Mouse (Mus musculus) ovary, adult 18-20 months (tissue): Measurements from ENCODE around the gene Rit1.
"Not testable (repeated sequence)": the region's sequence is repeated elsewhere in the genome, so short reads cannot be mapped to it uniquely, and the experiment has no call there.

Experiments used
- DNase-seq: peaks from one replicate; pipeline ENCODE4 v3.0.0; 2022; ENCODE audit warnings: low spot score, mixed read lengths

Rit1 gene

DNA sequence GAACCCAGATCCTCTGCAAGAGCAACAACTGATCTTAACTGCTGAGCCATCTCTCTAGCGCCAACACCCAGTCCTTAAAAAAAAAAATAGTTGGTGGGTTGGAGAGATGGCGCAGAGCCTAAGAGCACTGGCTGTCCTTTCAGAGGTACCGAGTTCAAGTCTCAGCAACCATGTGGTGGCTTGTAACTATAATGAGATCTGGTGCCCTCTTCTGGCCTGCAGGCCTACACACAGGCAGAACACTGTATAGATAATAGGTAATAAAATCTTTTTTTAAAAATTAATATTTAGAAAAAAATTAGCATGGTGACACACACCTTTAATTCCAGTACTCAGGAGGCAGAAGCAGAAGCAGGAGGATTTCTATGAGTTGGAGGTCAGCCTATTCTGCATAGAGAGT lies 23.5 kb downstream of the Rit1 start:
- no peak for DNase-seq

DNA sequence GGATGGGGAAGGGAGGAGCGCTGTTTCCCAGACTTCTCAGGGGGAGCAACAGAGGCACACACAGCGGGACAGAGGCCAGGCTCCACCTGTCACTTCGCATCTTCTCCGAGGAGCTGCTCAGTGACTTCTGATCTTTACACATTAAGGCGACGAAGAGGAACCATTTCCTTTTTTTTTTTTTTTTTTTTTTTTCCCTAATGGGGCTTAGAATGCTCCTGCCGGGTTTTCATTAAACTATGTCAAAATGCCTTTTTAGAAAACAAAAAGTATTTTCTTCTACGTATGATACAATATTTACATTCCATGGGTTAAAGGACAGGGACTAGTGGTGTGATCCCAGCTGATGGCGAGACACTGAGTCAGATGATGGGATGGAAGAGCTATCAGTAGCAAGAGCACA lies 28.9 kb downstream of the Rit1 start:
- DNase-seq = no peak

DNA sequence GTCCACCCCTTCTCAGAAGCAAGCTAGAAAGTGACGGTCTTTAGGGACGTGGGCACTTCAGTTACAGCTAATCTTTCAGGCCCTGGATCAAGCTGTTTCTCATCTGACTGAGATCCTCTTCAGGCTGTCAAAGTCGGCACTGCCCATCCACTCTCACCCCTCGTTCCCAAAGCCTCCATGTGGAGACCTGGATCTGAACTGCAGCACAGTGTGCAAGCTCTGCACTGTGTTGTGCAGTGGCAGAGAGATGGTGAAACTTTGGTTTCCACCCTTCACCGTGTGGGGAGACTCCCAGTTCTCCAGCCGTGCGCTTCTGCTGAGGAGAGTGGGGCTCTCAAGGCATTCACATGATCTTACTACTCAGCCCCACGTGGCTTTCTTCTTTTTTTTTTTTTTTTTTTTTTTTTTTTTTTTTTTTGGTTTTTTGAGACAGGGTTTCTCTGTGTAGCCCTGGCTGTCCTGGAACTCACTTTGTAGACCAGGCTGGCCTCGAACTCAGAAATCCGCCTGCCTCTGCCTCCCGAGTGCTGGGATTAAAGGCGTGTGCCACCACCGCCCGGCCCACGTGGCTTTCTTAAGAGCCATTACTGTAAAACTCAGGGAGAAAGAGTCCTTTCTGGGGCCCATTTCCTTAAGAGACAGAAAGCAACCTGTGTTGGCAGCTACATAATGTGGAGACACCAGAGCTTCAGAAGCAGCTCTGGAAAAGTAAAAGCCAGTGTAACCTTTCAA lies 29.7 kb downstream of the Rit1 start:
- DNase-seq = no peak

DNA sequence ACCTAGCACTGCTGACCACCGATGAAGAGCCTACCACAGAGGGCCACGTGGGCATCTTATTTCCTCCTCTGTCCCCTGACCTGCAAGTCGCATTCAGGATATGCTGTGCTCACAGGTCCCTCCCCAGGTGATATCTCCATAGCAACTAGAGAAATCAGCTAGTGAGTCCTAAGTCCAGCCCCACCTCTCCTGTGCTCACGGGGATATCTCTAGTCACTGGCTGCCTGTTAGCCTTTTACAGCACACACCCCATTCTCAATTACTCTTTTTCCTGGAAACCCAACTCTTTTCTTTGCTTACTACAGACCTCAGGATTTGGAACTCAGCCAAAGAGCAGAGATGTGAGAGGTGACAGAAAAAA lies 30.2 kb downstream of the Rit1 start:
- no peak for DNase-seq

DNA sequence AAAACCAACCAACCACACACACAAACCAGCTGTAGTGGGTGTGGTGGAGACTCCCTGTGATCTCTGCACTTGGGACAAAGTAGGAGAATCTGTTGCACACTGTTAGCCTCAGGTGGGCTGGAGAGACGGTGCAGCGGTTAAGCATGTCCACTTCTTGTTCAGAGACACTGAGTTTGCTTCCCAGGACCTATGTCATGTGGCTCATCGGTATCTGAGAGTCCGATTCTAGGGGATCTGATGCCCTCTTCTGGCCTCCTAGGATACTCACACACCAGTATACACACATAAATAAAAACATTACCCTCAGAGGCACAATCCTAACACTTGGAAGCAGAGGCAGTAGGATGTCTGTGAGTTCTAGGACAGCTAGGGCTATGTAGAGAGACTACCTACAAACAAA lies 37.6 kb downstream of the Rit1 start:
- no peak for DNase-seq

DNA sequence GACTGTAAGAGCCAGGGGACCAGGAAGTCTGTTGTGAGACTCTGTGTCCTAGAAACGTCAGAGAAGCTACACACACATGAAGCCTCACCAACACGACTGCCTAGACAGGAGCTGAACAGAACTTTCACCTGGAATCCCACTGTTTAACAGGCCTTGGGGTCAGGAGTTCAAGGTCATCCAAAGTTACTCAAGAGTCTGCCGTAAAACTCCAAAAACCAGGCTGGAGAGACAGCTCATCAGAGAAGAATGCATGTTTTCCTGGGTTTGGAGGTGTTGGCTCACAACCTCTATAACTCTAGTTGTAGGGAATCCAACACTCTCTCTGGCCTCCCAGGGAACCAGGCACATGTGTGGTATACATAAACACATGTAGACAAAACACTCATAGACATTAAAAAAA lies 38.9 kb downstream of the Rit1 start:
- no peak for DNase-seq

DNA sequence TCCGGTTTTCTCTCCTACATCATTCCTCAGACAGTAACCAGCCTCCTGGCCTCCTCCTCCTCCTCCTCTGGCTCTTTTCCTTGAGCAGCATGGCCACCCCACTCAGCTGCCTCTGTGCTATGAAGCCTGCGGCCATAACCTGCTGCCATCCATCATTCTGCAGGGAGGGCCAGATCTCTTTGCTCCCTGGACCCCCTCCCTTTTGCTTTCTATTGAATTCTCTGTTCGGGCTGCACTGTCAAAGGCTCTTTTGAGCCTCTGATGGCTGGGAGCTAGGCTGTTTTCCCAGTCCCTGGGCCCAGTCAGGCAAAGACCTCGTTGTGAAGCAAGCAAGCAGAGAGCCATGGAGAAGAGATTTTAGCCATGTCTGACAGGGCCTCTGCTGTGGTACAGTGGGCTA lies 39.6 kb downstream of the Rit1 start:
- DNase-seq = no peak

DNA sequence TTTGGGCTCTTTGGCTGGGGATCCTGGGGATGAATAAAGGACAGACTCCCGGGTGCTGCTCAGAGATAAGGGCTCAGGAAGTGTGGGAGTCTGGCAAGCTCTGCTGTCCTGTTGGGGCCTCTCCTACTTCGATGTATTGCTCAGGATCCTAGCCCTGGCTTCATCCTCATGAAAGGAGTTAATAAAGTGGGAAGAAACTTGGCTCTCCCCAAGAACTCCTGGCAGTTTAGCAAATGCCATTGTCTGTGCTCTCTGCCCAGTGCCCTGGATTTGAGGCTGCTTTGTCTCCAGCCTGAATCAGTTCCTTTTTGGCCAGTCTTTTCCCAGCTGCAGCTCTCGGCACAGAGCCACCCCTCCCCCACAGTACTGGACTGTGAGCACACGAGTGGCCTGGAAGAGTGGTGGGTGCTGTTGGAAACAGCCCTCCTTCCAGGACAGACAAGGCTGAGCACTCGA lies 41.4 kb downstream of the Rit1 start:
- DNase-seq = peak; percentile 68

DNA sequence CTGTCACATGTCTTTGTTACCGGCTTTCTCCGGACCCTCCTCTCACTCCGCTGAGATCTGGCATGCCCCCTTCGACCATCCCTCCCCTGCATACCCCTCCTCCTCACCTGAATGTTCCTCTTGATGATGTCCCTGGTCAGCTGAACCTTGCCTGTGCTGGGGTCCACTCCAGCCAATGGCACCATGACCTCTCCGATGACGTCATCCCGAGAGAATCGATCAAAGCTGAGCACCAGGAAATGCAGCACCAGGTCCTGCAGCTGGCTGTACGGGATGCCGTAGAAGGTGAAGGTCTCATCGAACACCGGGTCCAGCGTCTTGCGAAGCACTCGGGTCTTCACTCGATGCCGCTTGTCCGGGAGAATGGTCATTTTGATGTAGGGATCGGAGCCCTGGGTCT lies 45.0 kb downstream of the Rit1 start:
- DNase-seq = no peak

DNA sequence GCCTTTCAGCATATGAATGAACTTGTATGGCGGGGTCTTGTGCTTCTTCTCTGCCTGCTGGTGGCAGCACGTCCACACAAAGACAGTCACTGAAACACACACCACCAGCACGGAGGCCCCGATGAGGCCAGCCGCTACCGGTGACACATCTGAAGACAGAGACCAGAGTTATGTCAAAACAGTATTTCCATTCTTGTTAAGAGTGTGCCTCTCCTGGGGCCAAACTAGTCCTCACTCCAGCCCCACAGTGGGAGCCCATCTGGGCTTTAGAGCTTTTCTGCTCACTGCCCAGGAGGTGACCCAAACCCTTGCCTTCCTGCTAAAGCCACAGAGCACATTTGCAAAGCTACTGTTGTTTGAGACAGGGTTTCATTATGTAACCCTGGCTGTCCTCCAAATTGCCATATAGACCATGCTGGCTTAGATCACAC lies 45.8 kb downstream of the Rit1 start:
- DNase-seq = no peak

DNA sequence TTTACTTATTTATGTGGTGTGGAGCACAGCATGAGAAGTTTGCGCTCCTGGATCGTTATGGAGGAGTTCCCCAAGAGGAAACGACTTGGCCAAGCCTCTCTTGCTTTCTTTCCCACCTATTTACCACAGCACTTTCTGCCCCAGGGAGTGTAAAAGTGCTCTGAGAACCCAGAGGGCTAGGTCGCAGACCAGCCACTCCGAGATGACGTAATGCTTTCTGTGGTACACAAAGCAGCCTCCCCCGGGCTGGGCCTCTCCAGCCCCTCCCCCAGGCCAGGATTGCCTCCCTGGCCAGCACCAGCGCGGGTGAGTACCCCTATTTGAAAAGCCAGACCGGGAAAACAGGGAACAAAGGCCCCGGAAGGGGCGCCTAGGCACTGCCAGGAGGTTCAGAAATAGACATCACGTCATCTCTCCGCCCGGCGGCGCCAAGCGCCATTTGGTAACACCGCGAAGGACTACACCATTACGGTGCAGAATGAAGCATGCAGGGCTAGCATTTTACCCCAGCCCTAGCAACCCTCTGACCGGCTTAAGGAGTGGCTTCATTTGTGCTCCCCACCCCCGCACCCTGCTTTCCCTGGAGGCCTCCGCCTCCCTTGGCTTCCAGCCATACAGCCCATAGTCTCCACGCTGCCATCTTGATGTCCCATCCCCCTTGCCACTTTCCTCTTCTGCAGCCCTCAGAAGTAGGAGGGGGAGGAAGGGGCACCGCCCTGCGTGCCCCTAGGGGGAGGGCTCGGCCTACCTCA lies 54.7 kb downstream of the Rit1 start:
- peak; percentile 47 for DNase-seq

DNA sequence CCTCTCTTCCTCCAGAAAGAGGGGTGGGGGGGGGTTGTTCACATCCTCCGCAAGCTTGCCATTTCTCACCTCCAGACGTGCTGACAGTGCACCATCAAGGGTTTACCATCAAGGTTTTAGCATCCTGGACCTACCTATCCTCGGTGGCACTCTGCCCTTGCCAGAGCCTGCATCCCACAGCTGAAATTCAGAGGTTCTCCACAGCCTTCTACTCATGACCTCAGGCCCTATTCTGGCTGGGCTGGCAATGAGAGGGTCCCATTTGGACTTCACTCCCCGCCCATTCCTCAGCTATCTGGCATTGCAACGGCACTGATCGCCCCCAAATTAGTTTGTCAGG lies 55.3 kb downstream of the Rit1 start:
- not testable (repeated sequence) for DNase-seq

DNA sequence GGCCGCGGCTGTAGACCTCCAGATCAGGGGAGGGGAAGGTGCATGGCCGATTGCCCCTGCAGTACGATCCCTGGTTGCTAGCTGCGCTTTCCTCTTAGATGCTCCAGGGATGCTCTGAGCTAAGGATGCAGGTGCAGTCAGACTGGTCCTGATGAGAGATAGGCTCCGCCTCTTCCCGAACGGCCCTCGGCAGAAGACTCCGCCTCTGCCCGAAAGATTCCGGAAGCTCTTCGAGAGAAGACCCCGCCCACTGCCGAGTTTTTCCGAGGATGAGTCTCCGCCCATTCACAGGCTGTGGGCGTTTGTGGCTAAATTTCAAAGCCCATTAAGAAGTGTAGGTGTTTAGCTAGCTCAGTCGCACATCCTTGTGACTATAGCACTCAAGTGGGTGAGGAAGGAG lies 55.8 kb downstream of the Rit1 start:
- peak; percentile 80 for DNase-seq

DNA sequence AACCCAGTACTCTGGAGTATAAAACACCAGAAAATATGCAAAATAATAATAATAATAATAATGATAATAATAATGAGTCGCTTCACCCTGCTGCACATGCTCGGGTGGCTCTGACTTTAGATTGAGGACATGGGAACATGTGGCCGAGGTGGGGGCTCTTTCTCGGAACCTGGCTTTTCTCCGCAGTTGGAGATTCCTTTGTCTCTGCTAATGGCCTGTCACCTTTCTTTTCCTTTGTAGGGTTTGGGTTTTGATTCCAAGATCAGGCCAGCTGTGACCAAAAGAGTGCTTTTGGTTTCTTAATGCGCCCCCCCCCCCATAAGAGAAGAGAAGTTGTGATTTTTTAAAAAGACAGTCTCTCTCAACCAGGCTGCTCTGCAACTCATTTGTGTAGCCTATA lies 56.5 kb downstream of the Rit1 start:
- DNase-seq = not testable (repeated sequence)

DNA sequence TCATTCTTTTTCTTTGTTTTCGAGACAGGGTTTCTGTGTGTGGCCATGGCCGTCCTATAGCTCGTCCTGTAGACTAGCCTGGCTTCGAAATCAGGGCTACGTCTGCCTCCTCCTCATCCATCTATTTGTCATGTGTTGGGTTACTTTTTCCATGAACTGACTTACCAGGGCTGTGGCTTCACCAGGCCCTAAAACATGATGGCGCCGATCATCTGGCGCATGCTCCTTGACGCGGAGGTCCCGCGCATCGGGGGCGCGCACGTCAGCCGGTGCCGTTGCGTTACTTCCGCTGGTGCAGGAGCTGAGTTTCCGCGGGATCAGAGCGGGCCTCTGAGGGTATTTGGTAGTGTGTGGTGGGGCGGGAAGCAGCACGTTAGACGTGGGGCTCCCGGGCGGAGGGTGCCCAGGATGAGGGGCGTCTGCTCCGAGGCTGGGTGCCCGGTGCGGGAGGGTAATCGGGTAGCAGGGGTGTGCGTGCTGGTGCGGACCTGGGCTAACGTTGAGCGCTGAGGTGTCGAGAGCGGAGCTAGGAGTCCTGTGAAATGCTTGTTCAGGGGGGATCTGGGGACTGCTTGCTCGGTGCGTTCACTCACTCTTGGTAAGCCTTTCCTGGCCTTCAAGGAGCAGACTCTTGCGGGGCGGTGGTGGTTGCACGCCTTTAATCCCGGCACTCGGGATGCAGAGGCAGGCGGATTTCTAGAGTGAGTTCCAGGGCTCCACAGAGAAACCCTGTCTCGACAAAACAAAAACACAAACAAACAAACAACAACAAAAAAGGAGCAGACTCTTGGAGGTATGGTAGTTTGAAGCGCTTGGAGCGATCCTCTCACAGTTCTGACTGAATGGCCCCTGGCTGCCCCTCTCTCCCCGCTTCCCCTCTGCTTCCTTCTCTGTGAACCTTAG lies 58.6 kb downstream of the Rit1 start, which contains the start of gene Syt11:
Gene Syt11 (minus strand): TSS at position 226 of the 903 bp plus-strand sequence.
- not testable (repeated sequence) for DNase-seq
